Mouse (Mus musculus) hindbrain, embryonic 15.5 days (tissue): ENCODE data around the gene Gm20388. TPM values are rescaled to one million over a fixed set of nuclear protein-coding genes. Genes with fewer than 3 reads are reported as not detected.
"Not testable (repeated sequence)": the region's sequence is repeated elsewhere in the genome, so short reads cannot be mapped to it uniquely, and the experiment has no call there.

Experiments used
- ATAC-seq: fragments of 200-750 bp; cut with Nextera tagmentation; 2 replicates; pipeline ENCODE4 v1.8.0; 2017; ENCODE audit warnings: low read depth, moderate number of reproducible peaks, moderate TSS enrichment; ENCODE audit not compliant: low FRiP score
- H3K27ac ChIP-seq: fragments of 300-500 bp; sonication (generic); replicated peaks from 2 replicates; pipeline ENCODE4 v1.5.1; 2015; ENCODE audit warnings: mild to moderate bottlenecking, inconsistent platforms
- H3K27me3 ChIP-seq: fragments of 300-500 bp; sonication (generic); 2 replicates; pipeline ENCODE4 v1.6.1; 2015; ENCODE audit warnings: control low read depth, inconsistent platforms
- H3K36me3 ChIP-seq: fragments of 300-500 bp; sonication (generic); 2 replicates; pipeline ENCODE4 v1.6.1; 2015; ENCODE audit warnings: control low read depth, inconsistent platforms
- H3K4me1 ChIP-seq: fragments of 300-500 bp; sonication (generic); replicated peaks from 2 replicates; pipeline ENCODE4 v1.6.1; 2015; ENCODE audit warnings: control low read depth, inconsistent platforms
- H3K4me2 ChIP-seq: fragments of 300-500 bp; sonication (generic); 2 replicates; pipeline ENCODE4 v1.6.1; 2015; ENCODE audit warnings: moderate library complexity, mild to moderate bottlenecking, inconsistent platforms
- H3K4me3 ChIP-seq: fragments of 300-500 bp; sonication (generic); 2 replicates; pipeline ENCODE4 v1.5.1; 2015; ENCODE audit warnings: mild to moderate bottlenecking, inconsistent platforms
- H3K9ac ChIP-seq: fragments of 300-500 bp; sonication (generic); 2 replicates; pipeline ENCODE4 v1.6.1; 2015; ENCODE audit warnings: inconsistent platforms
- H3K9me3 ChIP-seq: fragments of 300-500 bp; sonication (generic); 2 replicates; pipeline ENCODE4 v1.6.1; 2016; ENCODE audit warnings: control low read depth, inconsistent platforms
- WGBS: fragments of 180-500 bp; shearing (Covaris S2); methylation state at CpG from one replicate; pipeline ENCODE4 v1.1.7; 2015; 5-methylcytosine and 5-hydroxymethylcytosine counted together
- polyA plus RNA-seq: library from polyadenylated mRNA; unstranded; fragments of >200 nt; fragmentation: Nextera tagmentation; extraction: Ambion mirVana; gene quantifications from 2 replicates; pipeline ENCODE4 v1.2.1, GENCODE M21; 2015

The Gm20388 gene
- polyA plus RNA-seq, 1 experiment from 2014 or later = 5.4 TPM

DNA sequence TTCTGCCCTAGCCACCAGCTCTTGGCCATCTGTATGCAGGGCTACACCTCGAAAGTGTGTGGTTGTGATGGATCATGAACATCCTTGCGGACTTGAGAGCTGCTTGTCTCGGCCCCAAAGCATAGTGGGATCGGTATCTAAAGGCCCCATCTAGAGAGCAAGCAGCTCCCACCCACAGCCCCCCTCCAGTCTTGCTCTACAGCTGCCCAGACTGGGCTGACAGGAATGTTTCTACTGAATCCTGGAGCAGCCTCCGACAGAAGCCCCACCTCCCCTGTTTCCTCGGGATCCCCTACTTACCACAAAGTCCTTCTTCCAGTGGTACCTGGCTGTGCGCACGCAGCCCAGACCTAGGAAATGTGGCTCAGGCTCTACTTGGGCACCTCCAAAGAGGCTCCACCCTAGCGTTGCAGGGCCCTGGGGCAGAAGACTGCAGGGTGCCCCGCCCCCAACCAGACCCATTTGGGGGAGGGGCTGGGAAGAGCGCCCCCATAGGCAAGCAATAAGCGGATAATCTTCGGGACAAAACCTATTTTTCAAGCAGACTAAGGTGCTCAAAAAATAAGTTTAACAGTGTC is 3247.3 kb downstream of the Gm20388 start, which contains the start of gene Sult5a1:
Sult5a1 (minus strand) TSS at position 428 of the 578 bp plus-strand sequence.
- 34% methylated on average over 13 of the region's 13 CpGs for WGBS
- no peak within 1 kb of the TSS for H3K4me3 ChIP-seq
- no peaks in the 10 kb centered on the region for H3K36me3 ChIP-seq
- no peaks in the 10 kb centered on the region for H3K9me3 ChIP-seq
- no peak for ATAC-seq
- H3K4me1 ChIP-seq = no peaks in the 10 kb centered on the region; the same call in 1 of the 2 replicates
- no peak within 1 kb of the TSS for H3K9ac ChIP-seq
- H3K27me3 ChIP-seq = no peaks in the 10 kb centered on the region
- H3K4me2 ChIP-seq = peak within 1 kb of the TSS; percentile 31
- H3K27ac ChIP-seq = no peak within 1 kb of the TSS

DNA sequence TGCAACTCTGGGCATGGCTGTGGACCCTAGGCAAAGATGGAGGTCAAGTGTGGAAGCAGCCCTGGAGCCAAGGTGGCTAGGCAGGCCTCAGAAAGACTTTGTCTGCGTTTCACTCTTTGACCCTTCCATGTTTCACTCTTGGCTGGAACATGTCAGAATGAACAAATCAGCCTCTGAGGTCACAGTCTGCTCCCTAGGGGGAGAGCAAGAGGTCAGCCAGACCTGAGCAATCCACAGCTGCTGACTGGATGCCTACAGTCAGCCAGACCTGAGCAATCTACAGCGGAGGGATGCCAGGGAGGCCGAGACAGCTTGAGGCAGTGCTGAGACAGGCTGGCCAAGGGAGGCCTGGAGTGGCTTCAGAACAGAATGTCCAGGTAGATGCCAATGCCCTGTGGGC is 3270.8 kb downstream of the Gm20388 start:
- ATAC-seq = no peak
- 59% methylated on average over 3 of the region's 3 CpGs for WGBS
- no peaks in the 10 kb centered on the region for H3K27me3 ChIP-seq

DNA sequence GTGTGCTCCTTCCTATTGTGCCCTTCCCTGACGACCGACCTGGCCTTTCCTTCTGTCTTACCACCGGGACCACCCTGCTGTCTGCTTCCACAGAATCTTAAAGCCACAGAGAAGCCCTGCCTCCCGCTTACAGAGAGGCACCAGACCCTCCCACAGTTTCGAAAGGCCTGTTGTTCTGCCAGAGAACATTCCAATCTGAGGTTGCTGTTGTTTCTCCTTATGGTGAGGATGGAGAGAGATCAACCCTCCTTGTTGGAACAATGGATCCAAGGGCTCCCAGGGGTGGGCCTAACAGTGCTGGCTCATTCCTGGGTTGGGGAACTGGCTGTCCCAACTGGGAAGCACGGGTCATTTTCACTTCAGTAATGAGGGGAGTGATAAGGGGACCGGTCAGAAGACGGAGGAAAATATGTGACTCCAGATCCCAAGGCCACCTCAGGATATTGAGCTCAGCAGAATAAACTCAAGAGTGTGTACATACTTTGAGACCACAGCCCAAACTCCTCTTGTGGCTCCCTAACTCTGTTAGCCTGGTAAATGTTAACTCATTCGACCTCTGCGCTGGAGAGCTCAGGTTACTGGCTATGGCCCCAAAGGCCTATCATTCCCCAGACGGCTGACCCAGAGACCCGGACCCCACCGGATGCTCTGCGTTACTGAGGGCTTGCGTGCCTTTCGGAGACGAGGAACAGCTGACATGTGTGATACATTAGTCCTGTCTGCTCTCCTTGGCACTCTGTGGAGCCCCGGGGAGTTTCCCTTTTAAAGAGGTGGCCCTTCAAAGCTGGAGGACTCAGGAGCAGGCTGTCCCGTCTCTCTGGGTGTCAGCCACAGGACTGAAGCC is 3275.1 kb downstream of the Gm20388 start, which contains the start of gene Dpep1:
Dpep1 (plus strand) TSS at position 677 of the 844 bp plus-strand sequence.
- H3K4me3 ChIP-seq = no peak within 1 kb of the TSS
- H3K36me3 ChIP-seq = no peaks in the 10 kb centered on the region
- no peak within 1 kb of the TSS for H3K4me2 ChIP-seq
- no peaks in the 10 kb centered on the region for H3K9me3 ChIP-seq
- WGBS = 47% methylated on average over 19 of the region's 19 CpGs
- H3K9ac ChIP-seq = no peak within 1 kb of the TSS
- H3K27me3 ChIP-seq = no peaks in the 10 kb centered on the region
- no peak within 1 kb of the TSS for H3K27ac ChIP-seq
- ATAC-seq = no peak
- H3K4me1 ChIP-seq = no peaks in the 10 kb centered on the region

More for the DNA sequence above, 3270.8 kb downstream of the Gm20388 start:
- H3K4me2 ChIP-seq = no peak overlapping the region
- no peak overlapping the region for H3K27ac ChIP-seq
- H3K4me1 ChIP-seq = no peaks in the 10 kb centered on the region
- no peak overlapping the region for H3K4me3 ChIP-seq
- H3K9ac ChIP-seq = no peak overlapping the region
- no peaks in the 10 kb centered on the region for H3K9me3 ChIP-seq
- H3K36me3 ChIP-seq = no peaks in the 10 kb centered on the region

DNA sequence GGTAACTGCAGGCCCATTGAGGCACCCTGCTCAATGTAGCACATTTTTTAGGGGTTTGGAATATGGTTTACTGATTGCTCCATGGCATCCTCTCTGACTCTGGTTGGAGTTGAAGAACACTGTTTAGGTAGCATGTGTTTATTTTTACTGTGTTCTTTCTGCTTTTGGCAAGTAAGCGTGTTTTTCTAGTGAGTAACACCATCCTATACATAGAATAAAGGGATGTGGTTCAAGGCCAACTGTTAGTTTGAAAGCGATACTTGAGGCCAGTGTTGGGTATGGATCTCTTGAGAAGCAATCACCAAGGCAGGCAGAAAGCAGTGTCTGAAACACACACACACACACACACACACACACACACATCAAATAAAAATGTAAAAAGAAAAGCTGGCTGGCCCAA is 3277.4 kb downstream of the Gm20388 start:
- Histone ChIP-seq H3K4me2 (no peak overlapping the region), H3K4me3 (no peak overlapping the region), H3K9me3 (no peaks in the 10 kb centered on the region), H3K4me1 (no peaks in the 10 kb centered on the region), H3K9ac (no peak overlapping the region), H3K36me3 (no peaks in the 10 kb centered on the region), H3K27me3 (no peaks in the 10 kb centered on the region), H3K27ac (no peak overlapping the region)
- ATAC-seq = no peak
- 89% methylated on average over 2 of the region's 2 CpGs for WGBS

DNA sequence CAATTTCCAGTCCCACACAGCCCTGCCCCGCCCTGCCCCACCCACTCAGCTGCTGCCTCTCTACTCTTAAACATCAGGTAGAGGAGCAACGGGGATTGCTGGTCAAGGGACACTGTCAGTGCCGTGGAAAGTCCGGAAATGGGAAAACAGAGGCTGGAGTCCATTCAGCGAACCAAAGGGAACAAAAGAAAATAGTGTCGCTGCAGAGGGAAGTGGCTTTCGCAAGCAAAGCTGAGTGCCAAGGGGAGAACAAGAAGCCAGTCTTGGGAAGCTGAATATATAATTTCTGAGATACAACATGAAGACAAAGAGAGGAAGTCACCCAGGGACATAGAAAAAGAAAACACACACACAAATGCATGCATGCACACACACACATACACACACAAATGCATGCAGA is 3278.2 kb downstream of the Gm20388 start:
- no peak for ATAC-seq
- H3K4me3 ChIP-seq = no peak overlapping the region
- no peaks in the 10 kb centered on the region for H3K27me3 ChIP-seq
- H3K36me3 ChIP-seq = no peaks in the 10 kb centered on the region
- no peak overlapping the region for H3K9ac ChIP-seq
- no peak overlapping the region for H3K4me2 ChIP-seq
- no peak overlapping the region for H3K27ac ChIP-seq
- H3K9me3 ChIP-seq = no peaks in the 10 kb centered on the region
- H3K4me1 ChIP-seq = no peaks in the 10 kb centered on the region
- WGBS = 80% methylated on average over 7 of the region's 7 CpGs

DNA sequence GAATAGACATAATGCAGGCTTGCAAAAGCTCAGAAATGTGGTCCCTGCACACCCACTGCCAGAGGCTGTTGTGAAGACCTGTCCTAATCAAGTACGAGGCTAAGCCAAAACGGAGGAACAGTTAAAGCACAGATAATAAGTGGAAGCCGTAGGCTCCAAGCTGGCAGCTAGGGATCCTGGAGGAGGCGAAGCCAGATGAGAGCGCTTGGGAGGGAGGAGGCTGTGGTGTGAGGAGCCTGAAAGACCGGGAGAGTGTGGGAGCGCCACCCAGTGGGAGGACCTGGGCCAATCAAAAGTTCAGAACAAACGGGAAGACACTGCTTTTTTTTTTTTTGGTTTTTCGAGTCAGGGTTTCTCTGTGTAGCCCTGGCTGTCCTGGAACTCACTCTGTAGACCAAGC is 3280.0 kb downstream of the Gm20388 start:
- 1% methylated on average over 9 of the region's 9 CpGs for WGBS
- H3K36me3 ChIP-seq = no peaks in the 10 kb centered on the region
- H3K4me1 ChIP-seq = no peaks in the 10 kb centered on the region
- no peak overlapping the region for H3K4me3 ChIP-seq
- no peak overlapping the region for H3K27ac ChIP-seq
- no peak for ATAC-seq
- H3K9ac ChIP-seq = no peak overlapping the region
- no peaks in the 10 kb centered on the region for H3K27me3 ChIP-seq
- no peaks in the 10 kb centered on the region for H3K9me3 ChIP-seq
- 0 out of 2 replicates have a peak overlapping the region, but pooled peaks have one; percentile 2 for H3K4me2 ChIP-seq

DNA sequence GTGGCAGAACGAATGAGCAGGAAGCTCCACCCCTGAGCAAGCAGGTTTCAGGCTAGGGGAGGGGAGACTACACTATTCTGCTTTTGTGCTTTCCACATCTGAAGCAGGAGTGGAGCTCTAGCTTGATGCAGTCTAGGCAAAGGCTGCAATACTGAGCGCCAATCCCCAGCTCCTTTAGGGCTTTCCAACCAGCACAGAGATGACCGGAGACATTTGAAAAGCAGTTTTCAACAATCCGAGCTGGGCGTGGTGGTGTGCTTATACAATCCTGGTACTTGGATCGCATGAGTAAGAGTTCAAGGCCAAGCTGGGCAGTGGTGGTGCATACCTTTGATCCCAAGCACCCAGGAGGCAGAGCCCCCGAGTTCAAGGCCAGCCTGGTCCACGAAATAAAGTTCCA is 3281.3 kb downstream of the Gm20388 start:
- H3K4me2 ChIP-seq = no peak overlapping the region
- no peak for ATAC-seq
- no peaks in the 10 kb centered on the region for H3K36me3 ChIP-seq
- H3K9me3 ChIP-seq = no peaks in the 10 kb centered on the region
- no peak overlapping the region for H3K9ac ChIP-seq
- no peak overlapping the region for H3K27ac ChIP-seq
- no peaks in the 10 kb centered on the region for H3K4me1 ChIP-seq
- H3K27me3 ChIP-seq = no peaks in the 10 kb centered on the region
- no peak overlapping the region for H3K4me3 ChIP-seq
- WGBS = 63% methylated on average over 8 of the region's 8 CpGs

DNA sequence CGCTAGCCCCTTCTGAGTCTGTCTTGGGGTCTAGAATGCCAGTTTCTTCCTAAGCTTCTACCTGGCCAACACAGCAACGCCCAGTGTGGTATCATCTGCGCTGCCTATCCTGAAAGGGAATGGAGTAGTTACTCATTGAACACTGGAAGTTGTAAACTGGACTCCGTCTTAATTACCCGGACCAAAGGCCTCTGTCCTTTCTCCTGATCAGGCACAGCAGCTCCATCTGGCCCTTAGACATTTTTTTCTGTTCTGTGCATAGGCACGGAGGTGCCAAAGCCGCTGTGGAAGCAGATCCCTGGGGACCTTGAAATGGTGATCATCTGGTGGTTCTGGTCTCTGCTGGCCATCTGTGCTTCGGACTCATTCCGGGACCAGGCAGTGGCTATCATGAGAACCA is 3283.1 kb downstream of the Gm20388 start:
- no peak overlapping the region for H3K9ac ChIP-seq
- H3K27ac ChIP-seq = no peak overlapping the region
- 80% methylated on average over 9 of the region's 9 CpGs for WGBS
- no peak for ATAC-seq
- no peaks in the 10 kb centered on the region for H3K9me3 ChIP-seq
- H3K4me1 ChIP-seq = no peaks in the 10 kb centered on the region
- H3K36me3 ChIP-seq = no peaks in the 10 kb centered on the region
- H3K4me2 ChIP-seq = no peak overlapping the region
- no peak overlapping the region for H3K4me3 ChIP-seq
- H3K27me3 ChIP-seq = no peaks in the 10 kb centered on the region

DNA sequence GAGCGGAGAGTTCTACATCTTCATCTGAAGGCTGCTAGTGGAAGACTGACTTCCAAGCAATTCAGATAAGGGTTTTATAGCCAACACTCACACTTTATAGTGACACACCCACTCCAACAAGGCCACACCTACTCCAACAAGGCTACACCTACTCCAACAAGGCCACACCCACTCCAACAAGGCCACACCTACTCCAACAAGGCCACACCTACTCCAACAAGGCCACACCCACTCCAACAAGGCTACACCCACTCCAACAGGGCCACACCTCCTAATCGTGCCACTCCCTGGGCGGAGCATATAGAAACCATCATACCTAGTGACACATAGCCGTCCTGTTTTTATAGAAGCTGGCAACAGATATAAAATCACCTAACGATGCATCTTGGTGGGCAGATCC is 3286.4 kb downstream of the Gm20388 start:
- ATAC-seq, H3K4me1 ChIP-seq, H3K9ac ChIP-seq, H3K36me3 ChIP-seq, H3K9me3 ChIP-seq, H3K27me3 ChIP-seq, H3K27ac ChIP-seq, H3K4me2 ChIP-seq, H3K4me3 ChIP-seq: not testable (repeated sequence)
- 74% methylated on average over 5 of the region's 5 CpGs for WGBS

DNA sequence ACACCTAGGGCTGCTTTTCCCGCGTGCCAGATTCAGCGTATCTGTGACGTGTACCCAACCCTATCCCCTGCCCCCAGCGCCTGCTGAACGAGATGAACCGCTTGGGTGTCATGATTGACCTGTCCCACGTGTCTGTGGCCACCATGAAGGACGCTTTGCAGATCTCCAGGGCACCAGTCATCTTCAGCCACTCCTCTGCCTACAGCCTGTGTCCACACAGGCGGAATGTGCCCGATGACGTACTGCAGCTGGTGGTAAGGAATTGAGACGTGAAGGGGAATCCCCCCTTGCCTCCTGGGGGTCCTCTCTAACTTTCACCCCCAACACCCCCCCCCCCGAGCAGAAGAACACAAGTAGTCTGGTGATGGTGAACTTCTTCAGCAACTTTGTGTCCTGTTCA is 3289.2 kb downstream of the Gm20388 start:
- H3K27ac ChIP-seq = no peak overlapping the region
- no peak for ATAC-seq
- H3K9ac ChIP-seq = no peak overlapping the region
- no peaks in the 10 kb centered on the region for H3K9me3 ChIP-seq
- H3K4me1 ChIP-seq = 0 out of 2 replicates have a peak, but pooled peaks cover 2% of the 10 kb centered on the region
- no peak overlapping the region for H3K4me2 ChIP-seq
- 76% methylated on average over 14 of the region's 14 CpGs for WGBS
- H3K36me3 ChIP-seq = no peaks in the 10 kb centered on the region
- no peak overlapping the region for H3K4me3 ChIP-seq
- no peaks in the 10 kb centered on the region for H3K27me3 ChIP-seq

DNA sequence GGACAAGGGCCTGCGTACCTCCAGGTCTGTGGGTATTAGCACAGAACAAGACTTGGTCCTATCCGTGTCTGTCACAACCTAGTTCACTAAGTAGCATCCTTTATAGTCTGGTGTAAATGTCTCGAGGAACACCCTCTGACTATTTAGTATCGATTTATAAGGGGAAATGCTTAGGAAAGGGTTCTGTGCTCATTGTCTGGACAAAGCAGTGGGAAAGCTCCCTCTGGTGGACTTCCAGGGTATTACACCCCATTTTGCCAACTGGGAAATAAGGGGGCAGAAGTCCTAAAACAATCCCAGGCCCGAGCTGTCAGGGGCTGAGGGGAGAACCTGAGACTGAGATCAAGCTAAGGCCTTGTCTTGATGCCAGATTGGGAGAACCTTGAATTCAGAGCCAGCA is 3291.6 kb downstream of the Gm20388 start:
- Histone ChIP-seq H3K4me1 (0 out of 2 replicates have a peak, but pooled peaks cover 2% of the 10 kb centered on the region), H3K36me3 (peaks cover 11% of the 10 kb centered on the region), H3K27ac (no peak overlapping the region), H3K9ac (no peak overlapping the region), H3K9me3 (no peaks in the 10 kb centered on the region), H3K4me2 (no peak overlapping the region), H3K27me3 (no peaks in the 10 kb centered on the region), H3K4me3 (no peak overlapping the region)
- ATAC-seq = 0 out of 2 replicates have a peak, but pooled peaks have one; percentile 16
- 22% methylated on average over 5 of the region's 5 CpGs for WGBS

DNA sequence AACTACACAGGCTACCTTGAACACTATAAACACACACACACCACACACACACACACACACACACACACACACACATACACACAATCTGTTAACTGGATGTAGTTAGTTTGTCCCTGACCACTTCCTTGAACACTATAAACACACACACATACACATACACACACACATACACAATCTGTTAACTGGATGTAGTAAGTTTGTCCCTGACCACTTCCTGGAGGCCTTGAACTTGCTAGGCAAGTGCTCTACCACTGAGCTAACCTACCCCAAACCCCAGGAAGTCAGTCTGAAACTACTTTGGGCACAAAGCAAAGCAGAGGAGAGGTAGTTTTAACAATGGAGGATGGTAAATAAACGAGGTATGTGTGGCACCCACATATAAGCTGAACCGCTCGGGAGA is 3292.9 kb downstream of the Gm20388 start:
- WGBS = 97% methylated on average over 3 of the region's 3 CpGs
- Histone ChIP-seq H3K4me2 (no peak overlapping the region), H3K4me3 (no peak overlapping the region), H3K27ac (no peak overlapping the region), H3K36me3 (peaks cover 16% of the 10 kb centered on the region), H3K4me1 (0 out of 2 replicates have a peak, but pooled peaks cover 2% of the 10 kb centered on the region), H3K9me3 (no peaks in the 10 kb centered on the region), H3K9ac (no peak overlapping the region), H3K27me3 (no peaks in the 10 kb centered on the region)
- ATAC-seq = no peak
